Mouse (Mus musculus) myocyte (in vitro differentiated cells): ENCODE measurements around the gene Gpr15.

Experiments used
- CEBPB ChIP-seq: IDR thresholded peaks from 2 replicates; pipeline ENCODE4 v1.6.1; 2011; ENCODE audit warnings: mild to moderate bottlenecking, moderate library complexity; ENCODE audit not compliant: poor library complexity, insufficient read depth, severe bottlenecking
- E2F4 ChIP-seq: IDR thresholded peaks from one replicate; pipeline ENCODE4 v1.6.1; 2011; ENCODE audit warnings: mild to moderate bottlenecking, control low read depth, moderate library complexity; ENCODE audit not compliant: insufficient read depth
- MAX ChIP-seq: IDR thresholded peaks from one replicate; pipeline ENCODE4 v1.6.1; 2011; ENCODE audit warnings: low read depth, mild to moderate bottlenecking, control low read depth
- MYOD1 ChIP-seq, 3 experiments: IDR thresholded peaks; one replicate each; pipeline ENCODE4 v1.6.1; 2011; ENCODE audit warnings: control low read depth in 2 of 3, low read depth in 2 of 3, mild to moderate bottlenecking in 2 of 3, moderate library complexity in 1 of 3; ENCODE audit not compliant: insufficient read length in 2 of 3, control insufficient read depth in 1 of 3
- MYOG ChIP-seq, 3 experiments: IDR thresholded peaks; one replicate each; pipeline ENCODE4 v1.6.1; 2011; ENCODE audit warnings: control low read depth in 2 of 3, low read depth in 2 of 3, mild to moderate bottlenecking in 2 of 3; ENCODE audit not compliant: insufficient read length in 2 of 3, control insufficient read depth in 1 of 3, insufficient read depth in 1 of 3
- POLR2A ChIP-seq: IDR thresholded peaks from one replicate; pipeline ENCODE4 v1.6.1; 2011; ENCODE audit warnings: low read depth, mild to moderate bottlenecking, control low read depth, moderate library complexity; ENCODE audit not compliant: insufficient read length
- POLR2AphosphoS2 ChIP-seq: IDR thresholded peaks from one replicate; pipeline ENCODE4 v1.6.1; 2011; ENCODE audit warnings: low read depth, control low read depth; ENCODE audit not compliant: insufficient read length
- SRF ChIP-seq: IDR thresholded peaks from one replicate; pipeline ENCODE4 v1.6.1; 2011; ENCODE audit warnings: low read depth; ENCODE audit not compliant: control insufficient read depth, insufficient read length
- TCF12 ChIP-seq: IDR thresholded peaks from one replicate; pipeline ENCODE4 v1.6.1; 2011; ENCODE audit warnings: mild to moderate bottlenecking, control low read depth; ENCODE audit not compliant: poor library complexity, insufficient read depth, severe bottlenecking
- TCF3 ChIP-seq: IDR thresholded peaks from one replicate; pipeline ENCODE4 v1.6.1; 2011; ENCODE audit warnings: low read depth, control low read depth; ENCODE audit not compliant: insufficient read length
- USF1 ChIP-seq: IDR thresholded peaks from one replicate; pipeline ENCODE4 v1.6.1; 2011; ENCODE audit warnings: low read depth, mild to moderate bottlenecking, control low read depth, moderate library complexity

DNA sequence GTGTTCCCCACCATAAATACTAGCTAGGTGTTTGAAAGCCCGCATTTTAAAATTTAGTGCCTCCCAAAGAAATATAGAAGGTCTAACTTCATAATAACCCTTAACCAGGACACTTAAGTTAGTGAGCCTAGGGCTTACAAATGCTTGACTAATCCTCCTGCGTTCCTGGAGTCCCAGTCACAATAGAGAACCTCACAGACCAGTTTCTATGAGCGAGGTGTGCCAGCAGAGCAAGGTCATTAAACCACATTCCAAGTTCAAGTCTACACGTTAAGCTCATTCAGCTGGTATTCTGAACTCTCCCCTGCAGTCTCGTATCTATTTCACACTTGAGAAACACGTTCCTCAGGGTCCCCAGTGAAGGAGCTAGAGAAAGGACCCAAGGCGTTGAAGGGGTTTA, 36.0 kb downstream of the Gpr15 start:
- TF ChIP-seq POLR2A, result no peak
- TF ChIP-seq TCF12, result no peak
- TF ChIP-seq MAX, result no peak
- TF ChIP-seq MYOD1 (IDR thresholded peaks at IDR 0.05; ENCODE audit: control insufficient read depth in 1 of 3, insufficient read length in 2 of 3, low read depth in 2 of 3), result no peak
- no peak for TF ChIP-seq SRF
- TF ChIP-seq POLR2AphosphoS2, result no peak
- TF ChIP-seq CEBPB, result no peak
- no peak for TF ChIP-seq TCF3
- TF ChIP-seq MYOG (IDR thresholded peaks at IDR 0.05; ENCODE audit: control insufficient read depth in 1 of 3, insufficient read depth in 1 of 3, insufficient read length in 2 of 3, low read depth in 2 of 3), result no peak
- no peak for TF ChIP-seq USF1
- no peak for TF ChIP-seq E2F4
